Mouse (Mus musculus) brain, adult 2 months (tissue): ENCODE results near the gene Gm39566.

ENCODE experiments used
- DNase-seq: peaks from one replicate; pipeline ENCODE4 v3.0.0; 2011; ENCODE audit warnings: low read depth, low spot score

Gene Gm39566

DNA sequence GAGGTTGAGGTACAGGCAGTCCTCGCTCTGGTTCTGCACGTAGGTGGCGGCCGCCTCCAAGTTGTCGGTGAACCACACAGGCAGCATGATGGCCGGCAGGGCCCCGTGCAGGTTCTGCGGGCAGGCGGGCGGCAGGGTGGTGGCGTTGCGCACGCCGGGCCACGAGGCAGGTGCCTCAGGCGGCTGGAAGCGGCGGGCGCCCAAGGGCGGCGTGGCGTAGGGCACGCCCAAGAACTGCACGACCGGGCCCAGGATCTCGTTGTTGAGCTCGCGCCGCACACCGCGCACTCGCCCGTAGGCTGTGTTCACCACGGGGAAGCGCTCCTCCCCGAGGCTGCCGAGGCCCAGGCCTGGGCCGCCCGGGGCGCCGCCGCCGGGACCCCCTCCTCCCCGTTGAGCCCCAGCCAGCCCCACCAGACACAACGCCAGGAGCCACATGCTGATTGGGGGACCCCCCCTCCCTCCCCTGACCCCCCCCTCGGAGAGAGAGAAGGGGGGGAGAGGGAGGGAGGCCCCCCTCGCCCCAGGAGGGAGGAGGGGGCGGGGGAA lies 19.0 kb upstream of the Gm39566 start:
- peak; percentile 43 for DNase-seq

DNA sequence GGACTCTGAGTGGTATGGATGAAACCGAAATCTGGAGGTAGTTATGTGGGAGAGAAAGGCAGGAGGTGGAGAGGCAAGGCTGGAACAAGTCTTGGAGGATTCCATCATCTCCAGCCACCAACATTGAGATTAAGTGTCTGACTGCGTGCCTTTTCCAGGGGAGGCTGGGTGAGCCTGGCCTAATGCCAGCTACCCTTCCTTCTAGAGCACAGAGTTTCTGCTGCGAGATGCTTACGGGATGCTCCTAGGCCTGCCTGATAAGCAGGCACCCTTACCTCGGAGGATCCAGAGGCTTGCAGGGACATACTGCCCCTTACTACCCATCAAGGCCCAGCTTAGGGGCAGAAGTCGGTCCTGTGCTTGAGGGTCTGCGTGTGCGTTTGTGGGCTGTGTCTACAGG lies 18.5 kb upstream of the Gm39566 start:
- DNase-seq = no peak

DNA sequence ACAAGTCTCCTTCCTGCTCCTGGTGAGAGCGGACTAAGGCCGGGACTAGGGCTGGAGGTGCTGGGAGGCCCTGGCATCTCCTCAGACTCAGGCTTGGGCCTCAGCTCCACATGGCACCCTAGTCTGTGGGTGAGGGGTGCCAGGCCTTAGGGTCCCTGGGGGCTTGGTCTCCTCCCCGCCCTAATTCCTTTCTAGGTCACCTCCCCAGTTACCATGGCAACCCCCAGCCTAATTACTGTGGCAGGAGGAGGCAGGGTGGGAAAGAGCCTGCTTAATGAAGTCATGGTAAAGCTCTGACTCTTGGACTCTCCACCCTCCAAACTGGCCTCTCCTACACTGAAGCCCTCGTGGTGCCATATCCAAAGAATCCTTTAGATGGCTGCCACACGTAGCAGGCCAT lies 13.7 kb upstream of the Gm39566 start:
- DNase-seq = no peak

DNA sequence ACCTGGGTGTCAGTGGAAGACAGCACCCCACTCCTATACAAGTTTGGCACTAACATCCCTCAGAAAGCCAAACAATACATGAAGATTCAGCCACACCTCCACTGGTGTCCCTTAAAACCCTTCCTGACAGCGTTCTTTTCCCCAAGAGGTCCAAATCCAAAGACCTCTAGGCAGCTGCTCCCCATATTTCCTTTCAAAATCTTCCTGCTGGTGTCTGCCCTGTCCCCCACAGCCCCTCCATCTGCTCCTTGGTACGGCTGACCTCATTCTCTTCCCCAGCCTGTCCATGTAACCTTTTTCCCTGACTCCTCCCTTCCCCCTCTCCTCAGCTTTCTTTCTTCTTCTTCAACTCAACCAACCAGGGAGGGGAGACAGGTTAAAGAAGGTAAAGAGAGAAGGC lies 8.4 kb upstream of the Gm39566 start:
- DNase-seq = no peak

DNA sequence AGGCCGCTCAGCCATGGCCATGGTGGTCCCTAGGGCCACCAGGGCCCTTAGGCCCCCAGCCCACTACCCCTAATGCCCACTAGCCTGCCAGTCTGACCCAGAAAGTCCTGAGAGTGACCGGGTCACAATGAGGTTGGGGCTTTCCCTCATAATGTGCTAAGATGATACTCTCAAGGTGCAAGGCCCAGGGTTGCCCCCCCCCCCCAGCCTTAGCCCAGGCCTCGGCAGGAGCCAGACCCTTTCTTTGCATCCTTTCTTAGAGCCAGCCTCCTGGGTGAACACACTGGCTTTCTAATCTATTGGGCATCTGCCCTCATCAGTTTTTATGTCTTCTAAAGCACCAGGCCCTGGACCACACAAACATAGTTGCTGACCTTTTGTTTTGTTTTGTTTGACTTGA lies 7.0 kb upstream of the Gm39566 start, which contains the start of gene Spem1:
Gene Spem1, minus strand, starts transcription at position 101 of the 400 bp plus-strand sequence.
- no peak for DNase-seq

DNA sequence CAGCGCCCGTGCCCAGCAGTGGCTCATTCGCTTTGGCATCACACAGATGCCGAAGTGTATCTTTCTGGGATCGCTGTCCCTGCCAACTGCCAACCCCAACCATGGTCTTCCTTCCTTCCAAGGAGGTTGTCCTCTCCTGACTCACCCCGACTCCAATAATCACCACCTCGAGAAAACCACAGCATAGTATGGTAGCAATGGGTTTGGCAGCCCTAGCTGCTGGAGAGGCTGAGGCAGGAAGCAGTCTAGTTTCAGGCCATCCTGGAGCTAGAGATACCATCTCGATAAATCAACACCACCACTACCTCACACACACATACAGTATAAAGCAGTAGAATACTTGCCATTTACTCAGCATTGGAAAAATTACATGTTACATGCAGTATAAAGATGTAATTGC lies 3.8 kb upstream of the Gm39566 start:
- no peak for DNase-seq

DNA sequence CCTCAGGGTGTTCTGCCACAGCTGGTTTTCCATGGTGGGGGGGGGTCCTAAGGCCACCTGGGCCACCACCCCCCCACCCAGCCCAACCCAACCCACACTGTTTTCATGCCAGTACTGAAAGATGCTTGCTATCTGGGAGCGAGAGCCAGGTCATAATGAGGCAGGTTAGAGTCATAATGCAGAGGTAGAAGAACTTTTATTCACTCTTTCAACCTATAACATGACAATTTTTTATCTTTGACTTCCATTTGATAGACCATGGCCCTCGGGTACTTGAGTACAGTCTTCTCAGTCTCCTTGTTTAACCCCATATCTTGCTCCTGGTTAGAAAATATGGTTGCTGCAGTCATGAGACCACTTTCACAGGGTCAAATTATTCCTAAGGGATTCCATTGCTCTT lies 3.3 kb upstream of the Gm39566 start, which contains the start of gene Spem2:
Gene Spem2, minus strand, starts transcription at position 101 of the 400 bp plus-strand sequence.
- no peak for DNase-seq

DNA sequence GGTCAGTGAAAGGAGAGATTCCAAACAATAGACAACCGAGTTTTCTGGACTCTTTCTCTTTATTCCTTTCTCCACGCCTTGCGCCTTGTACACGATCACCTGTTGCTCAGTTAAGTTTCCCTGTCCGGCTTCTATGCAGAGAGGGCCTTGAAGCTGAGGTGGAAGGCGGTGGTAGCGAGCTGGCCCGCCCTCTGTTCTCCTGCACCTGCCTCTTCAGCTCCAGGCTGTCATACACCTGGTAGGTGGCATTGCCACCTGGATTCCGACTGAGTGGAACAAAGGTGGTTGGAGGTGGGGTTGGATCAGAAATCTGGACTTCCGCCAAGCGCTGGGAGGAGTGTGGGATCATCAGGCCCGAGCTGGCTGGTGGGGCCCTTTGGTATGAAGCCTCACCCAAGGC lies 1.4 kb upstream of the Gm39566 start:
- no peak for DNase-seq

DNA sequence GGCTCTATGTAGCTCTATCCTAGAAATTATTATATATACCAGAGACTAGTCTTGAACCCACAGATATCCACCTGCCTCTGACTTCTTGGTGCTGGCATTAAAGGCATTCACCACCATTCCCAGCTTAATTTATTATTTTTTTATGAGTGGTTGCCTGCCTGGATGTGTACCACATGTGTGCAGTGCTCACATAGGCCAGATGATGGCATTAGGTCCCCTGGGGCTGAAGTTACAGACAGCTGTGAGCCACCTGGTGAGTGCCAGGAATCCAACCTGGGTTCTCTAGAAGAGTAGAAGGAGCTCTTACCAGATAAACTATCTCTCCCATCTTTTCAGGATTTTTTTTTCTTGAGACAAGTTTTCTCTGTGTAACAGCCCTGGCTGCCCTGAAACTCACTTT lies 4.8 kb downstream of the Gm39566 start:
- DNase-seq = no peak

DNA sequence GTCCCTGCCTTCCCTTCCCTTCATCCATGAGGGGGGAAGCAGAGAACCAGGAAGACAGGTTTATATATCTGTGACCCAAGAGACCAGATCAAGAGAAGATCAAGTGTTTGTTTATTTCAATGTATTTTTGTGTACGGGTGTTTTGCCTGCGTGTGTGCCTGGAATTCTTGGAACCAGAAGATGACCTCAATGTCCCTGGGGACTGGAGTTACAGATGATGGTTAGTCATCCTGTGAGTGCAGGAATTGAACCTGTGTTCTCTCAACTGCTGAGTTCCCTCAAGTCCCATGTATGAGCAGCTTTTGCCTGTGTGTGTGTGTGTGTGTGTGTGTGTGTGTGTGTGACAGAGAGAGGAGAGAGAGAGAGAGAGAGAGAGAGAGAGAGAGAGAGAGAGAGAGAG lies 7.5 kb downstream of the Gm39566 start:
- DNase-seq = no peak

DNA sequence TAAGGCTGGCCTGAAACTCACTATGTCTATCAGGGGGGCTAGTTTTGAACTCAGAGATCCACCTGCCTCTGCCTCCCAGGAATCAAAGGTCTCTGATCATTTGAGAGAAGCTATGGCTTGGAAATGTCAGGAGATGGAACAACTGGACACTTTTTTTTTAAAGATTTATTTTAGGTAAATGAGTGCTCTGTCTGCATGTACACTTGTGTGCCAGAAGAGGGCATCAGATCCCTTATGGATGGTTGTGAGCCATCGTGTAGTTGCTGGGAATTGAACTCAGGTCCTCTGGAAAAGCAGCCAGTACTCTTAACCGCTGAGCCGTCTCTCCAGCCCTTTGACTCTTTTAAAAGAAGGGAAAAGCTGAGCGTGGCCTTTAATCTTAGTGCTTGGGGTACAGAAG lies 8.7 kb downstream of the Gm39566 start:
- no peak for DNase-seq

DNA sequence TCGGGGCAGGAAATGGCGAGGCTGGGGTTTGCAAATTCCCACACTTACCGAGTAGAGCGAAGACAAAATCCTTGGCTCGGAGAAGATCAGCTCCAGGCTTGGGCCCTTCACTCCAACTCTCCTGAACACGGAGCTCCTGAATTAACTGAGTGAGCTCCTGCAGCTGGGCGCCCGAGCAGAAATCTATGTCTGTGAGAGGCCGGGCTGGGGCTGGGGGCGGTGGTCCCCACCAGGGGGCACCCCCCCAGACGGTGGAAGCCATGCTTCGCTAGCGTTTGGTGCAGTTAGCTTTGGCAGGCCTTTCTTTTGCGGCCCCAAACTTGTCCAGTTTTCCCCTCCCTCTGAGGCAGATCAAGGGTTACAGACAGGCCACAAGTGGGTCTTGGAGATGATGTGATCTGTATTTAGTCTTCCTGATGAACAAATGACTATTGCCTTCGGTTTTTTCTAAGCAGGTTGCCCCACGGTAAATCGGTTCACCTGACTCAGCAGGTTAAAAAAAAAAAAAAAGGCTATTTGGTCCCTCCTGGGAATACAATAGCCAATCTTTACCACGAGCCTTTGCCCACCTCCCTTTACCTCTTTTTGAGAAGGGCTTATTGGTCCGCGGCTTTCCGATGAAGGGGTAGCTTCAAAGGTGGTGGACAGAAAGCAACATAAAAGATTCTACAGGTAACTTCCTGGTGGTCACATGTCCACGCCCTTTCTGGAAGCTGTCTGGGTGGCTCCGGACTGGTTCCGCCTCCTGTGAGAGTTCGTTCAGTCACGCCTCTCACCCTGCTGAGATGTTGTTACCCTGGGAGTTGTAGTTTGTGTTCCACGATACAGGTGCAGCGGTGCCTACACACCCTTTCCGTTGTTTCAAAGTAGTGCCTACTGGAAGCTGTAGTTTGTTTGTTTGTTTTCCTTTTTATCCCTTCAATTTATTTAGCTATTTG lies 9.9 kb downstream of the Gm39566 start, which contains the start of gene Tmem102:
Gene Tmem102, minus strand, starts transcription at position 653 of the 938 bp plus-strand sequence.
- DNase-seq = no peak

DNA sequence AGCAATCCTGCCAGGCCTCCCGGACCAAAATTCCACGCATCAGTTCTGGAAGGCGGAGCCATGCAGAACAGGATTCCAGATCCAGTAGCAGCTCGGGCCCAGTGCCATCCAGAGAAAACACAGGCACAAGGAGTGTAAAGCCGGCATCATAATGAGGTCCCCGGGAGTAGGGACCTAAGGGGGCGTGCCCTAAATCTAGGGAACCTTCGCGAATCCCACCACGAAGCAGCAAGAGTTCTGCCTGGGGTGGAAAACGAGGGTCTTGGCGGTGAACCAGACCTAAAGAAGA lies 10.5 kb downstream of the Gm39566 start:
- DNase-seq = no peak

DNA sequence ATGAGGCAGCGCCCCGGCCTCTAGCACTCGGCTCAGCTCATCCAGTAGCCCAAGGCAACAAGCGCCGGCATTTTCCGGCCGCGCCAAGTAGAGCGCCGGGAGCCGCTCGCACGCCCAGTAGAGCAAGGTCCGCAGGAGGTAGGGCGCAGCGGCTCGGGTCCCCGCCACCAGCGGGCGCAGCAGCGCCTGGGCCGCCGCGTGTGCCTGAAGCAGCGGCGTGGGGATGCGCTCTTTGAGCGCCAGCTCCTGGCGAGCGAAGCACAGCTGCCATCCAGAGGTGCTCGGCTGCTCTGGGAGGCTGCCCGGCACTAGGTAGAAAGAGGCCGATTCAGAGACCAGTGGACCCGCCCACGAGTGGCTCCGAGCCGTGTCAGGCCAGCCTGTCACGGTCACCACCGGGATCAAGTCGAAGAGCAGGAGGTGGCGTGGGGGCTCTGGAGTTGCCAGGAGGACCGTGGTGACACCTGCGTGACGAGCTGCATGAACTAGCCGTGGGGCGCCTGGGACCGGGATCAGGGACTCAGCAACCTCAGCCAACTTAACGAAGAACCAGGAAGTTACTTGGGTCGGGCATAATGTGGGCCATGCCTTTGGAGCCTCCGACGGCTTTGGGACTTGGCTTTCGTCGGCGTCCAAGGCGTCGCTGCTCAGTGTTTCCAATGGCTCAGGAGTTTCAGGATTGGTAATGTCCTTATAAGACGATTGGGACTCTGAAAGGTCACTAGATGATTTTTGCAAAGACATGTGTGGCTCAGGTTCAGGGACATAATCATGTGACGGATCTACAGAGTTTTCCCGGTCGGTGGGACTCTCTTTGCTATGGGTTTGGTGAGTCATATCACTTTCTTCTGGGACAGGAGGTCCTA lies 11.1 kb downstream of the Gm39566 start:
- peak; percentile 87 for DNase-seq

DNA sequence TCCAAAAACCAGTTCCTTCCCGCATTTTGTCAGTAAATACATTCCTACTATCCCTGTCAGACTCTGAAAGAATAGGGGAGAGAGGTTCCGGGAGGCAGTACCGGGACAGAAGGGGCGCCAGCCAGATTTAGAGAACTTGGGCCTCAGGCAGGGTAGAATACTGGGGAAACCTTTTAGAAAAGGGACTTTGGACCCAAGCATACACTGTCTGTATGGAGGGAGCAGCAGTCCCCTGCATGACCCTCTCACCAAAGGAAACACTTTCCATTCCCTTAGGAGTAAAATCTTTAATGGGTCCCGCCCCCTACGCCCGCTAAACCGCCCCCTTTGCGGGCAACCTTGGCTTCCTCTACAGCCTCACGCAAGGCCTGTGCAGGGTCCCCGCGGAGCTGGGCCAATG lies 11.8 kb downstream of the Gm39566 start:
- no peak for DNase-seq

DNA sequence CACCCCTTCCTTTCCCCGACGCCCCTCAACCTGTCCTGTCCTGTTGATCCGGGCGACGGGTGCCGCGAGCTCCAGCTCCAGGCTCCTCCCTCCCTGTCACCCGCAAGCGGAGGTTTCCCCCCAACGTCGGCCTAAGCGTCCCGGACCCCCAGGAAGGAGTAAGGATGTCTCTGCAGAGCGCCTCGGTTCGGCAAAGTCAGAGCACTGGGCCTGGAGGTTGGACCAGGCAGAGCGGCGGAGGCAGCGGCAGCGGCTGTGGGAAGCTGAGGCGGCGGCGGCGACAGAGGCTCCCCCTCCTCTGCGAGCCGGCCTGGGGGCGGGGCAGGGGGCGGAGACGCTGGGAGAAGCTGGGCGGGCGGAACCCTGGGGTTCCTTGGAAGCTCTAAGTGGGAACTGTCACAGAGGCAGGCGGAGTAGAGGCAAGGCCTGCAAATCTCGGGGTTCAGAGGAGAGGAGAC lies 12.4 kb downstream of the Gm39566 start:
- peak; percentile 85 for DNase-seq

DNA sequence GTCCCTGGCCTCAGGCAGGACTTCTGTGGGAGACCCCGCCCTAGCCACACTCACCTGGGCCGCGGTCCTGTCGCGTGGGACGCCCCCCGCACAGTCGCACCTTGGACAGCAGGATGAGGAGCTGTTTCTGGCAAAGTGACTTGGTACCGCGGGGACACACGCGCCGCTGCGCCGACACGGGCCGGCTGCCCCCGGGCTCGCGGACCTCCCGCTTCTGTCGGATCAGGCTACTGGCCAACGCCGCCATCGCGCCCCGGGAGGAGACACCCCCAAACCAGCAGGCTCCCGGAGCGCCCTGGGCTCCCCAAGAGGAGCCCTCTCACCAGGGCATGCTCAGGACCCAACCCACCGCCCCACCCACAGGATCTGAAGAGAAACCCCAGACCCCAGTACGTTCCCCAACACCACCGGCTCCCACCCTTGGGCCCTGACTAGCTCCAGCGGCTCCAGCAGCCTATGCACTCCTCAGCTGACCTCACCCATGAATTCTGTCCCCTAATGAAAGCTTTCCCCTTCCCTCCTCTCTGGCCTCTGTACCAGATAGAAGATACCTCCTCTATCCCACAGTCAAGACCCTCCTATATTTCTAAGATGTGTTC lies 13.6 kb downstream of the Gm39566 start, which contains the start of gene Fgf11:
Gene Fgf11, minus strand, starts transcription at position 479 of the 599 bp plus-strand sequence.
- DNase-seq = no peak

DNA sequence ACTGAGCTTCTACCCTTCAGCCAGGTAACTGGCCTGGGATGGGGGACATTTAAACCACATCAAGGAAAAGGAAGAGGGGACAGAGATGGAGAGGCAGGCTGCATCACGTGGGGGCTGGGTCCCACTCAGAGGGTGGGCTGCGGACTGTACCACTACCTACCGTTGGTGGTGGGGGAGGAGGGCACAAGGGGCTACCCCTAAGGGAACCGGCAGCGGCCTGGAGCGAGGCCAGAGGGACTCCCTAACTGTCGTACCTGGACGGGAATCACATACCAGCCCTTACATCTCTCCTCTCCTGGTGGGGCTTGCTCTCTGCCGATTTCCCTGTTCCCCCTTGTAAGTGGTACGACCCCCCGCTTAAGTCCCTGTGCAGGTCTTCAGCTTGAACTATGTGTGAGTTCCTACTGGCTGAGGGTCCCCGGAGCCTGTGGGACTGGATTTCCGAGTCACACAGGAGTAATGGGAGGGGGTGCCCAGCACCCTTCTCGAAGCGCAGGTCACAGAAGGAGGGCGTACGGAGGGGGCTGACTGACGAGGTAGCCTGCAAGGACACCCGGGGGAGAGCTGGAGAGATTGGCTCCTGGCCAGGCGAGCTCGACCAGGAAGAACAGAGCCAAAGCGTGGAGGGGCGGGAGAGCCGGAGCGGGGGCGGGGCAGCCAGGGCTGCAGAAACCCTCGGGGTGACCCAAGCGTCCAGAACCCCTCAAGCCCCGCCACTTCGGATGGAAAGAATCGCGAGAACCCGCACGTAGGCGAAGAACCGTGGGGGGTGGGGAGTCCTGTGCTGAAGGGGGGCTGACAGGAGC lies 14.5 kb downstream of the Gm39566 start:
- peak; percentile 60 for DNase-seq

DNA sequence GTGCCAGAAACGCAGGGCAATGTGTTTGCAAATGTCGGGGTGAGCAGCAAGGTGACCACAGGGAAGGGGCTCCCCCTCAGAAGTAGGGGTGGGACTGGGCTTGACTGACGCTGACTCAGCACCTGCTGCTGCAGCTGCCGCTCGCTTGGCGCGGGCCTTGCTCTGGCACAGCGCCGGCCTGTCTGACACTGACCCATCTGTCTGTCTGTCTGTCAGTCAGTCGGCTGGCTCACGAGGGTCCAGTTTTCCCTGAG lies 15.0 kb downstream of the Gm39566 start:
- DNase-seq = peak; percentile 48

DNA sequence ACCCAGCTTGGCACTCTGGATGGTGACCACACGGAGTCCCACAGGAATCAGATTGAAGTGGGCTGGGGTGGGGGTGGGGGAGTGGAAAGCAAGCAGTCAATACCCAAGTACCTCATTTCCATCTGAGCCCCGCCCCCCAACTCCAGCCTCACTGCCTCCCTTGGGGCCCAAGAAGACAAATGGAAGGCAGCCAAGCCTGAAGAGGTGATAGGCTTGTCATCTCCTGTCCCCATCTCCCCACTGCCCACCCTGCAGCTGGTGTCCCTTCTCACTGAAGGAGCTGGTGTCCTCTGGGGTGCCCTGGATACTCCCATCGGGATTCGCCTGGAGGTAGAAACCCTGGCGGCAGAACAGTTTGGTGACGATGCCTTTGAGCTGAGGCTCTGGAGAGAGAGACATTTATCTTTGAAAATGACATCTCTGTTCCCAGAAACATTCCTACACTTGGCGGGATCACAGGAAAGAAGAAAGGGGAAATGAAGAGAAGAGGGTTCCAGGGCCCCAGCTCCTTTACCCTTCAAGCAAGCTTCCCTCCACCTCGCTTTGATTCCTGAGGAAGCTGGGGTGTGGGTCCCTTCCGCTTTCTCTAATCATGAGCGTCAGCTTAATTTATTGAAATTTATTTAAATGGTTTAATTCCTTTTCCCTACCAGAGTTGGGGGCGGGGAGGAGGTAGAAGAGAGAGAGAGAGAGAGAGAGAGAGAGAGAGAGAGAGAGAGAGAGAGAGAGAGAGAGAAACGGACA lies 15.5 kb downstream of the Gm39566 start:
- DNase-seq = no peak
